Mouse (Mus musculus) embryonic fibroblast, embryonic 13.5 days (primary cell): Measurements from ENCODE around the gene Il3. TPM values are rescaled to one million over a fixed set of nuclear protein-coding genes. Genes with fewer than 3 reads are reported as not detected.
A peak's percentile ranks its signal among the peaks of the same experiment; 100 is the strongest.
"Not testable (repeated sequence)": the region's sequence is repeated elsewhere in the genome, so short reads cannot be mapped to it uniquely, and the experiment has no call there.

Experiments
- H3K27ac ChIP-seq: 2 replicates; pipeline ENCODE4 v1.5.1; 2012; ENCODE audit warnings: low read length, control low read depth, inconsistent platforms; ENCODE audit not compliant: insufficient read depth
- H3K4me1 ChIP-seq: 2 replicates; pipeline ENCODE4 v1.6.1; 2011; ENCODE audit warnings: low read length; ENCODE audit not compliant: control insufficient read depth, insufficient read depth
- H3K4me3 ChIP-seq: 2 replicates; pipeline ENCODE4 v1.5.1; 2011; ENCODE audit warnings: mild to moderate bottlenecking, control low read depth, low read length; ENCODE audit not compliant: insufficient read depth
- CTCF ChIP-seq: IDR thresholded peaks from 2 replicates; pipeline ENCODE4 v1.5.1; 2011; ENCODE audit warnings: mild to moderate bottlenecking, control low read depth, low read length, moderate library complexity, borderline replicate concordance; ENCODE audit not compliant: insufficient read depth
- POLR2A ChIP-seq: IDR thresholded peaks from 2 replicates; pipeline ENCODE4 v1.6.1; 2011; ENCODE audit warnings: low read depth, mild to moderate bottlenecking, control low read depth, low read length, moderate library complexity
- polyA plus RNA-seq: library from polyadenylated mRNA; stranded (reverse); fragments of >200 nt; gene quantifications from 2 replicates; pipeline ENCODE4 v1.2.4, GENCODE M21; 2011; ENCODE audit warnings: low read depth; ENCODE audit not compliant: missing spikeins, insufficient read length

Gene Il3
- polyA plus RNA-seq, 1 experiment, result not detected

GRCm38 (mm10) chr11:54303728-54304470 is 36.8 kb upstream of the Il3 start, which contains the start of gene Acsl6:
Acsl6 (plus strand) TSS chr11:54303798.
- no peak within 1 kb of the TSS for H3K27ac ChIP-seq
- no peaks in the 10 kb centered on the region for H3K4me1 ChIP-seq
- TF ChIP-seq CTCF (no peak), POLR2A (no peak)
- H3K4me3 ChIP-seq, result peak within 1 kb of the TSS; percentile 31

DNA sequence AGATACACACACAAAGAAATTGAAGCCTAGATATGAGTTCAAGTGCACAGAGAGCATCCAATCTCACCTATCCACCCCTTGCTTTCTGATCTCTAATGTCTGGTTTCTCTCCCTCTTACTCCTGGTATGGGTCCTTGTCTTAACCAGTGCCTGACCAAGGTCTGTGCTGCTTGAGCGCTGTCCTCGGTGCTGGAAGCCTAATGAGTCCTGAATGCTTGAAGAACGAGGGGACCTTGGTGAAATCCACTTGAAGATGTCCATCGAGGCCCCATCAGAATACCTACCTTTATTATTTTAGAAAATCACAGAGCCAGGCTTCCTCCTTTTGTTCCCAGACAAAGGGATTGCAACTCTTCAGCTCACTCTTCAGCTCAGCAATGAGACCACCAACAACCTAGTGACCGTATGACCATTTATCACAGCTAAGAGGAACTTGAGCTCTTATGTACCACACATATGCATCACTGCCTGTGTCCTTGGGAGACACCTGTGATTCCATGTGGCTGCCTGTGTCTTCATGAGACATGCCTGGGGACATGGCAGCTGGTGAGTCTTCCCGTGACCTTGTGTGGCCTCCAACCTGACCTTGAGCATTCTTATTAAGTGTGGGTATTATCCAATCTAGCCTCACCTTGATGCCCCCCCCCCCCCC is 36.1 kb upstream of the Il3 start:
- no peak overlapping the region for H3K4me3 ChIP-seq
- TF ChIP-seq CTCF (no peak), POLR2A (no peak)
- no peak overlapping the region for H3K27ac ChIP-seq
- H3K4me1 ChIP-seq, result no peaks in the 10 kb centered on the region

DNA sequence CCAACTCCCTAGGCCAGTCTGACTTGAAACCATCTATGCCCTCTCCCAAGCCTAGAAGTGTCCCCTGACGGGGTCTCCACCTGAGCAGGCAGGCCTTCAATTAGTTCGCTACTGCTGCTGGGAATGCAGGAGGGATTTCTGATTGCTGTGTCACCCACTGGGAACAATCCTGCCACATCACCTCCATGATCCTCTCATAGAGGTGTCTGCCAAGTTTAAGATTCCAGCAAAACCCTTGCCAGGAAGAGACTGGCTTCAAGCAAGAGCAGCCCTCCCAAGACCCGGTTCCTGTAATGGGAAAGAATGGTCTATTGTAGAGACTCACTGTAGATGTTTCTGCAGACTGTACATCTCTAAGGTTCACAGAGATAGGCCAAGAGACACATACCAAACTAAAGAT is 35.5 kb upstream of the Il3 start:
- H3K4me3 ChIP-seq, result no peak overlapping the region
- H3K27ac ChIP-seq, result no peak overlapping the region
- H3K4me1 ChIP-seq, result no peaks in the 10 kb centered on the region
- no peak for TF ChIP-seq POLR2A
- TF ChIP-seq CTCF, result no peak

DNA sequence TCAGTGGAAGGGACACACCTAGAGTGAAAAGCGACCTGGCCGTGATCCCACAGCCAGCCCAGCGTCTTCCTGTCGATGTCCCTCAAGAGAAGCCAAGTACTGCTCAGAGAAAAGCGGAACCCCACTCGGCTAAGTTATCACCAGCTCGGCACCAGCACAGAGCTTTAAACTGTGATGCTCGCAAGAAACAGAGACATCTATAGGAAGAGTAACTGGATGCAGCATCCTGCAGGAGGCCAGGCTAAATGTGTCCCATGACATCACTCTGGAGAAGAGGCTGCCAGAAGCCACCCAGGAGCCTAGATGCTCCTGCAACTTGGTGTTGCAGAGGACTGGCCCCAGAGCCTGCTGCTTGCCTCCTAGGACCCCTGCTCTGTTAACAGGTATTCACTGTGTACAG is 34.9 kb upstream of the Il3 start:
- no peak overlapping the region for H3K4me3 ChIP-seq
- TF ChIP-seq CTCF (no peak), POLR2A (no peak)
- no peak overlapping the region for H3K27ac ChIP-seq
- H3K4me1 ChIP-seq, result no peaks in the 10 kb centered on the region

GRCm38 (mm10) chr11:54298777-54299176 is 31.7 kb upstream of the Il3 start:
- TF ChIP-seq CTCF (no peak), POLR2A (no peak)

DNA sequence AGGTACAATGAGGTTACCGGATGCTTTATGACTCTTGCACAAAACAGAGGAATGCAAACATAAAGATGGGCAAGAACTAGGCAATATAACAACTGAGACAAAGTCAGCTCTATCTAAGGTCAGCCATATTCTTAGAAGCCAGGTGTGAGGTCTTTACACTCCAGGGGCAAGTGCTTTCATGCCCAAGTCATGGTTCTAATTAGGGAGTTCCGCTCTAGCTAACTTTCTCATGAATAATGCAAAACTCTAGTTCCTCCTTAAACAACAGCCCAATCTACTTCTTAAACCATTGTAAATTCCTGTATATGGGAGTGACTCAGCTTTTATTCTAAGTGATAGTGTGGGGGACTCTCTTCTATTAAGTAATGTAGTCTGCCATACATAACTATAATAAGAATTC is 30.4 kb upstream of the Il3 start:
- H3K27ac ChIP-seq, H3K4me3 ChIP-seq, H3K4me1 ChIP-seq: not testable (repeated sequence)

More at GRCm38 (mm10) chr11:54298777-54299176, 31.7 kb upstream of the Il3 start:
- H3K27ac ChIP-seq, result no peak overlapping the region
- H3K4me1 ChIP-seq, result no peaks in the 10 kb centered on the region
- H3K4me3 ChIP-seq, result no peak overlapping the region

DNA sequence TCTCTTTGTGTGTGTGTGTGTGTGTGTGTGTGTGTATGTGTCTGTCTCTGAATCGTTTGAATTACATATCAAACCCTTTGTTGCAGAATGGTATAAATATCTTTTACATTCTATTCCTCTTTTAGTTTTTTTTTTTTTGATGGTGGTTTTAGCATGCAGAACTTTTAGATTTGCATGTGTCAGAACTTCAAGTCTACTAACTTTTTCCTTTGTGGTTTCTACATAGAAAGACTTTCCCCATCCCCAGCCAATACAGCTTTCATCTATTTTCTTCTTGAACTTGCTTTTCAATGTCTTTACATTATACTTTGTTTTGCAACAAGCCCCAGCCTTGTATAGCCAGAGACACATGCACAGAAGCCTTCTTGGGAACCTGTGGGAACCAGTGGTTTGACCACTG is 29.7 kb upstream of the Il3 start:
- H3K4me3 ChIP-seq, result no peak overlapping the region
- TF ChIP-seq CTCF, result no peak
- no peak for TF ChIP-seq POLR2A
- no peaks in the 10 kb centered on the region for H3K4me1 ChIP-seq
- no peak overlapping the region for H3K27ac ChIP-seq

DNA sequence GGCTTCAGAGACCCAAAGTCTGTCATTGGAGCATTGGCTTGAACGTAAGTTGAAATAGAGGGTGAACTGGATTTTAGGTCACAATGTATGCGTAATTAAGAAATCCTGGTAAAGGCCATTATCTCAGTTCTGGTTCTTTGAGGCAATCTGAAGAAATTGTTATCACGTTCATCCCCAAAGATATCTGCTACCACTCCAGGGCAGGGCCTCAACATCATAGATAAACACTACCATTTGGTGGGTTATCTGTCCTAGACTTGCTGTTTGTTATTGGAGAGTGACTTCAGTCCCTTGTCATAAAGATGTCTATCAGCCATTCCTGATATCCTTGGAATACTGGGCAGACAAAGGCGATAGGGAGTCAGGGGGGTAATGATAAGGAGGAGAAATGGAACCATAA is 28.9 kb upstream of the Il3 start:
- H3K4me1 ChIP-seq, result no peaks in the 10 kb centered on the region
- no peak overlapping the region for H3K27ac ChIP-seq
- no peak overlapping the region for H3K4me3 ChIP-seq
- no peak for TF ChIP-seq POLR2A
- TF ChIP-seq CTCF, result no peak

GRCm38 (mm10) chr11:54293980-54294807 is 27.1 kb upstream of the Il3 start:
- H3K4me3 ChIP-seq, result no peak overlapping the region
- H3K27ac ChIP-seq, result no peak overlapping the region
- no peaks in the 10 kb centered on the region for H3K4me1 ChIP-seq
- TF ChIP-seq POLR2A (no peak), CTCF (no peak)

DNA sequence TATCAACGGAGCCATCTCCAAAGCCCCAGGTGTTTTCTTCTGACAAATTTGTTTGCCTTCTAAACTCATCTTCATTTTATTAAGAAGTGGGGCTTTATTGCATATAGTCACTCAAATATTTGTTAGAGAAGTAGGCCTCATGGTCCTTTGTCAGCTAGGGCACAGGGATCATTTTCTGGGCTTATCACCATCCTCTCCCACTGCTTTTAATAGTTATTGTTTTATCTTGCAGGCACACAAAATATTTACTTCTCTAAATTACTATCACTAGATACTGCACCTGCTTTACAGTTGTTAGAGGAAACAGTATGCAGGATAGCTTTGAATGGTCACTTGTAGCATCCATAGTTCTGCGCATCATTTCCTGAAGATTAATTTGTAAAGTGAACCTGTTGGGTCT is 25.1 kb upstream of the Il3 start:
- no peak for TF ChIP-seq POLR2A
- no peak for TF ChIP-seq CTCF
- no peak overlapping the region for H3K4me3 ChIP-seq
- H3K4me1 ChIP-seq, result no peaks in the 10 kb centered on the region
- H3K27ac ChIP-seq, result no peak overlapping the region
